Mouse (Mus musculus) erythroblast, embryonic 14.5 days (primary cell): Measurements from ENCODE around the gene Cenpv.

Experiments used
- GATA1 ChIP-seq: IDR thresholded peaks from 2 replicates; pipeline ENCODE4 v1.6.1; 2012; ENCODE audit warnings: low read length, inconsistent platforms, mixed read lengths
- TAL1 ChIP-seq: IDR thresholded peaks from 3 replicates; pipeline ENCODE4 v1.6.1; 2012; ENCODE audit warnings: low read length, inconsistent platforms, mixed read lengths

DNA sequence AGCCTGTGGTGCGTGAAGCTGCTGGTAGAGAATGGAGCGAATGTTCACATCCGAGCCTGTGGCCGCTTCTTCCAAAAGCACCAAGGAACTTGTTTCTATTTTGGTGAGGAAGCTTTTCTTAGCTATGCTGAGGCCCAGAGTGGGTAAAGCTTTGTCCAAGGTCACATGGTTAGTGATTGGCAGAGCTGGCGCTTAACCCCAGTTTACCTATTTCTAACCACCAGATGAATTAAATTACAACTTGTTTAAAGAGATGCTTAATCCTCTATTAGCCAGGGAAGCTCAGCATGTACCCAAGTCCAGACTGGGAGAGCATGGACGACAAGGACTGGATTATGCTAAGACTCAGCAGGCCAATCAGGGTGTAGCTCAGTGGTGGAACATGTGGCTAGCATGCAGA lies 44.0 kb upstream of the Cenpv start:
- TF ChIP-seq GATA1: no peak
- no peak for TF ChIP-seq TAL1
